Mouse (Mus musculus): ENCODE results near the gene Clpp.

The Clpp gene

GRCm38 (mm10) chr17:56986105-56986805 lies 3.9 kb upstream of the Clpp start:
- DNase-seq (ENCODE audit: low read depth, low spot score) = no peak

DNA sequence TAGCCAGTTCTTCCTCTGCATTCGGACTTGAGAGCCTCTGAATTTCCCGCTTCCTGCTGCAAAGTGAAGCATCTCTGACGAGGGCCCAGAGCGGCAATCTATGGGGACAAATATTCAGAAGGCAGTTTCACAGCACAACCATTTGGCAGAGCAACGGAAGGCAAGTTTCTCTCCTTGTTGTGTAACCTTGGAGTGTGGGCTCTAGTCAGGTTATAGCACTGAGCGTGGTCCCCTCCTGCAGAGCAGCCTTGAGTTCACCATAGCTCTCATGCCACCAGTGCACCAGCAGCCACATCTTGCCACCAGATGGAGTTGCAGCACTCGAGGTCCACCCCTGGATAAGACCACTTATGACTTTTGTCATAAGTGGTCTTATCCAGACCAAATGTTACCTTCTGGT lies 1.7 kb upstream of the Clpp start:
- DNase-seq (ENCODE audit: low read depth, low spot score) = no peak

GRCm38 (mm10) chr17:56988921-56989430 lies 1.1 kb upstream of the Clpp start:
- no peak for DNase-seq (ENCODE audit: low read depth, low spot score)

DNA sequence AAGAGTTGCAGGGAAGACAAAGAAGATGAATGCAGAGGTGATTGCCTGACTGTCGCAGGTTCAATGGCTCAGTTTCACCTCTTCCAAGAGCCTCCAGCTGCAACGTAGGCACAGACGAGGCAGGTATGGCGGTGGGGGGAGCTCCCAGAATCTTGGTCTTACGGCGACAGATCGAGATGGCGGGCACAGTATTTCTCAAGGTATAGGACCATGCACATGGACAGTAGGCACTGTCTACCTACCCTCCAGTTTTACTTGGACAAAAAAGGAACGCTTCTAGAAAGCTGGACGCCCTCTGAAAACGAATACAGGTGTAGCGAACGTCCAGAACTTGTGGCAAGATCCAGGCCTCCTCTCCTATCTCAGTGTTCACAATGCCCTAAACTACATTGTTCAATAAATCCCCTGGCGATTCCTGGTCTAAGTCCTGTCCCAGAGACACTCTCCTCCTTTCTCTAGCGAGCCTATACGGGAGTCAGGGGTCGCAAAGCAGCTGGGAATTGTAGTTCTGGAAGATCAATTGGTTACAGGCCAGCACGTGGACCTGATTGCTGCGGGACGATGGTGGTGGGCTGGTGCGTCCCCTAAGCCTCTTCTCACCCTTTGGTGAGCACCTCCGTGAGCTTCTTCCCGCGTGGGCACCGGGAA lies 514 bp upstream of the Clpp start:
- no peak for DNase-seq (ENCODE audit: low read depth, low spot score)

- no peak for DNase-seq (ENCODE audit: low read depth, low spot score)
These were observed 861 bp downstream of the Clpp start for GRCm38 (mm10) chr17:56990966-56991365.

DNA sequence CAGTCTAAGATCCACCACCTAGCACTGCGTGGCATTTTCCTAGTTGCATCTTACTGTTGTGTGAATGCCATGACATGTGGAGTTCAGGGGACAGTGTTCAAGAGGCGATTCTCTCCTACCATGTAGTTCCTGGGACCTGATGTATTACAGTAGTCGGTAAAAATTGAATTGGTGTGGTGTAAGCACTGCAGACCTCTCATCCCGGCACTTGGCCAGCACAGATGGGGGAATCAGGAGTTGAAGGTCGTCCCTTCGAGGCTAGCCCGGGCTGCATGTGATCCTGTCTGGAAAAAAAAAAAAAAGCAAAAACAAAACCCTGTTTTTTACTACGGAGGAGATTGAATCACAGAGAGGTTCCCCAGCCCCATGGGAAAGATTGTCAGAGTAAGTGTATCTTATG lies 4.9 kb downstream of the Clpp start:
- no peak for DNase-seq (ENCODE audit: low read depth, low spot score)

DNA sequence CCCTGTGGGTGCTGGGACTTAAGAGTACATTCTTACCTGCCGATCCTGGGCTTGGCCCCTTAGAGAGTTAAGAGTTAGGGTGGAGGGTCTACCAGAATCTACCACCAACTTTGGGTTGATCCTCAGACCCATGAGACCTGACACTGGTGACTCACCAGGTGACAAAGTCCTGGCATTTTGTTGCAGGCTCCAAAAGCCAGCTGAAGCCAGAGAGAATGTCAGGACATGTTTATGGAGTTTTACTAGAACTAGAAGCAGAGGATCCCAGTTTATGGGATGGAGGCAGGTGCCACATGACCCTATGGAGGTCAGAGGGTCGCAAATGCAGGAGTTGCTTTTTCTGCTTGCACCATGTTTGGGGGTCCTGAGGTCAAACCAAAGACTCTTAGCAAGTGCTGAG lies 6.4 kb downstream of the Clpp start:
- DNase-seq (ENCODE audit: low read depth, low spot score) = no peak

DNA sequence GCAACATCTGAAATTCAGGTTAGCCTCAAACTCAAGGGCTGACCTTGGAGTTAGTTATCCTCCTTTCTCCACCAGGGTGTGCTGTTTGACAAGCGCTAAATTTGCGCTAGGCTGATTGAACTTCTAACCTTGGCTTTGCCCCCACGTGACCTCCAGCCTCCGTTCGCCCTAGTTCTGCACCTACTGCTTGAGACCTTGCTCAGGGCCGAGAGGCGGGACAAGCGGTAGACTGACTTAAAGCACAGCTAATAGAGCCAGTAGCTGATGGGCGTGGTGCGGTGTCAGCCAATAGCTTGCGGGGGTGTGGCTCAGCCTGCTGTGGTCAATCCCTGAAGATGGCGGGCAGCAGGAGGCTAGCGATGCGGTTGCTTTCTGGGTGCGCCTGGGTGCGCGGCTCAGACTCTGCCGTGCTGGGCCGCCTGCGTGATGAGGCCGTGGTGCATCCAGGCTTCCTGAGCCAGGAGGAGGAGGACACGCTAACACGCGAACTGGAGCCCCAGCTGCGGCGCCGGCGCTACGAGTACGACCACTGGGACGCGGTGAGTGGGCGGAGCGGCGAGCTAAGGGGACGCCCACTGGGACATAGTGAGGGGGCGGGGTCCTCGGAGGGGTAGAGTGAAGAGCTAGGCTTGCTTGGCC lies 7.0 kb downstream of the Clpp start, which contains the start of gene Alkbh7:
Gene Alkbh7, plus strand, starts transcription at position 311 of the 639 bp plus-strand sequence.
- DNase-seq (ENCODE audit: low read depth, low spot score) = peak; percentile 99

GRCm38 (mm10) chr17:56999414-56999813 lies 9.3 kb downstream of the Clpp start:
- DNase-seq (ENCODE audit: low read depth, low spot score) = no peak

DNA sequence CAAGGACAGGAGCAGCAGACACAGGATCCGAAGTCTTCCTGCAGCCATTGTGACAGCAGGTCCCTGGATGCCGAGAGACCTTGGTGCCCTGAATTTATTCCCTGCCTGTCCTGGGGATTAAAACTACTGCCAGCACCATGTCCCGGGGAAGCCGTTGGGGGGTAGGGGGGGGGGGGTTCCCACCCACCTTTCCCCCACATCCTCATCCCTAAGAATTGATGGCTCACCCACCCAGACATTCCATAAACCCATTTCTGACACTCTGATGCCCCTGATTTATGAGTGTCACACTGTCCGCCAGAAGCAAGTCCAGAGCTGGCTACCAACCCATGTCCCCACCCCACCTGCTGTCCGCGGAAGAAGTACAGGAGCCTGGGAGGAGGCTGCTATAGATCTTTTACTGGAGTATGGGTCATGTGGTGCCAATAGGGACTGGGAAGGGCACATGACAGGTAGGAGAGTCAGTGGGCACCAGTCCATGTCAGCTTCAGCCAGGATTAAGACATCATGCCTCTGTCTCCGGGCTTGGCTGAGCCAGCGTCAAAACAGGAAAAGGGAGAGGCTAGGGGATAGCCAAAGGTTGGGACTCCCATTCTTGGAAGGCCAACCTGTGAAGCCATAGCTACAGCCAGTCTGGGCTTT lies 10.0 kb downstream of the Clpp start, which contains the start of gene Pspn:
Gene Pspn, minus strand, starts transcription at position 51 of the 642 bp plus-strand sequence.
- DNase-seq (ENCODE audit: low read depth, low spot score) = no peak

- DNase-seq (ENCODE audit: low read depth, low spot score) = no peak
These were observed 11.1 kb downstream of the Clpp start for GRCm38 (mm10) chr17:57001228-57001627.

GRCm38 (mm10) chr17:57003994-57004393 lies 13.9 kb downstream of the Clpp start:
- no peak for DNase-seq (ENCODE audit: low read depth, low spot score)

DNA sequence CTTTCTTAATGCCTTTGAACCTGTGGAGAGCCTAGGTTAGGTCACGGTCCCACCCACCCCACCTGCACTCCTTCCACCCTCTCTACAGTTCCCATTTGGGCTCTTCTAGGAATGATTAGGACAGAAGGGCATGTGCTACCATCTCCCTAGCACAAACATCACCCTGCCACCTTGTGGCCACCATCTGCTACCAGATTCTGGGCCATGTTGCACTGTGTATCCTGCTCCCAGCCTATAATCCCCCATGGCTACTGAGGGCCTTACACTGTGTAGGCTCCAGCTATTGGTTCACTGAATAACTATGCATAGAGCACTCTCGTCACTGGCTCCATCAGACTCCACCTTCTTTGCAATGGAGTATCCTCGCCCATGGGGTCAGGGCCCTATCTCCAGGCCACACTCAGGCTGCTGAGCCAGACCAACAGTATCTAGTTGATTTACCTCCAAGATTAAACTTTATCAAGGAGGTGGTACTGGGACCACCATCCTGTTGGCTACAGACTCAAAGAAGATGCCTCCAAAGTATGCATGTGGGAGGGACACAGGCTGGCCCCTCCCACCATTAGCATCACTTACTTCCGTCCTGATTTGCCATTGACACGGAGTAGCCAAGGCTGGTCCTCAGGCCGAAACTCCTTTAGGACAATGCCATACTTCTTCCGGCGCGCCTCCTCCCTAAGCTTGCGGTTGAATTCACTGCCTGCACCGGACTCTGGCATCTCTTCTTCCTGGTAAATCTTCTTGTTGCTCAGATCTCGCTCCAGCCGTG lies 17.2 kb downstream of the Clpp start:
- no peak for DNase-seq (ENCODE audit: low read depth, low spot score)

- DNase-seq (ENCODE audit: low read depth, low spot score) = no peak
These were observed 20.8 kb downstream of the Clpp start for GRCm38 (mm10) chr17:57010911-57011235.

DNA sequence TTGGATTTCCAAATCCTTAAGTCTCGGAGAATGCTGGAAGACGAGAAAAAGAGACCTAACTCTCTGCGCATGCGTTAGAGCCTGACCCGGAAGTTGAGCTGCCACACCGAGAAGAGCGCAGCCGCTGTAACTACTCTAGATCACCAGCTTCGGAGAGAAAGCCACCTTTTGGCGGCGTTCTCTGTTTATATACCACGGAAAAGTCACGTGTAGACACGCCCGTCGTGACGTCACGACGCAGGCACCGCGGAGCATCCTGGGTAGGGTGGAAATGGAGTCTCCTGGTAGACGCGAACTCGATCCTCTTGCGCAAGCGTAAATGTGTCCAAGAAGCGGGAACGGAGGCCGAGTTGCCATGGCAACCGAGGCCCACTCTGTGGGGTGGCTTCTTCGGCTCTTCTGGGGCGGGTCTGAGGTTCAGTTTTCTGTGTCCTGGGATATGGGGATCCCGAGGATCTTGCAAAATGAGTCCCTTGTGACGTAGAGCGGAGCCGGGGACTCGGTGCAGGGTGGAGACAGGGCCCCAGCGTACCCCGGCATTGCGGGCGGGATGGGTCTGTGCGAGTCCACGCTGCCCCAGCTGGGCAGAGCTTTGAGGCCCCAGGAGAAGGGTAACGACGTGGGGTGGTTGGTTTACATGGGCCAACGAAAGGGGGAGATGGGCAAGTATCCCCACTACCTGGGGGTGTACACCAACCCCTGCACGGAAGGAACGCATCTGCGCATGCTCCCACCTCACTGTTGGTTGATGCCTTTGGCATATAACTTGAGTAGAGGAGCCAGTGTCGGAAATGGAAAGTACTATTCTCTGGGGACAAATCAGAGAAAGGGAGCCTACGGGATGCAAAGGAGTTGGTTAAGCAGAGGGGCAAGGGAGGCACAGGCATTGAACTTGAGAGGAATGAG lies 21.4 kb downstream of the Clpp start, which contains the start of the genes Gtf2f1 and Gm17949:
Gene Gtf2f1, minus strand, starts transcription at position 53 of the 906 bp plus-strand sequence.
Gene Gm17949, plus strand, starts transcription at position 234 of the 906 bp plus-strand sequence.
- peak; percentile 100 for DNase-seq (ENCODE audit: low read depth, low spot score)

GRCm38 (mm10) chr17:57012245-57012795 lies 22.2 kb downstream of the Clpp start:
- no peak for DNase-seq (ENCODE audit: low read depth, low spot score)

DNA sequence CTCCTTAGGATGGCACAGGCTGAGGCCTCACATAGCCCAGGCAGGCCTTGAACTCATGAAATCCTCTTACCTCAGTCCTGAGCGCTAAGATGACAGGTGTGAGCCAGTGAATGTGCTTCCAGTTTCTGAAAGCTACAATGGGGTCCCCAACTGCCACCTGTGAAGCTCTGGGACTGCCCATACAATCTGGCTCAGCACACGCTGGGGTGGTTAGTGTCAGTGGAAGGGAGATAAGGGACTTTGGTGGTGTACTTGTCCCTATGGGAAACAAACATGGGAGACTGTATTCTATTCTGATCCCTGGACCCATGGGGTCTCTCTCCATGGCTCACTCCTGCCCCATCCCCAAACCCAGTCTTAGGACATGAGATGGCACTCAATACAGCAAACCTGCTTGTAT lies 29.6 kb downstream of the Clpp start:
- DNase-seq (ENCODE audit: low read depth, low spot score) = no peak

- no peak for DNase-seq (ENCODE audit: low read depth, low spot score)
These were observed 30.9 kb downstream of the Clpp start for GRCm38 (mm10) chr17:57020960-57021359.

DNA sequence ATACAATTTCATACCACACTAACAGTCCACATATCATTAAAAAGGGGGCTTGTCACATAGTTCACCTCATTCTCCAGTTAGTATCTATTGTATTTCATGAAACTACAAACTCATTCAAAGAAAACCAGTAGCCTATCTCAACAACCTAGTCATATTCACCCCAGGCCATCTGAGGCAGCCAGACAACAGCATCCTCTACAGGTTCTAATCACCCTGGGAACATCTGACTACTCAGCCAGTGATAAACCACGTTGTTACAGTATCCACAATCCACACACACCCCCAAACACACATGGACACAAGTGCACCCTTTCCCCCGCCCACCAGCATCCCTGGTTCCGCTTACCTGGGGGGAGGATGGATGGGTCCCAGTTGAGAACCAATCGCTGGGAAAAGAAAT lies 37.4 kb downstream of the Clpp start:
- no peak for DNase-seq (ENCODE audit: low read depth, low spot score)

GRCm38 (mm10) chr17:57029691-57030090 lies 39.6 kb downstream of the Clpp start:
- no peak for DNase-seq (ENCODE audit: low read depth, low spot score)

All from CD4-positive helper T cell, adult 2 months (primary cell).